Mouse (Mus musculus) left cerebral cortex, adult 2 months (tissue): Measurements from ENCODE around the gene Neurod2. TPM values are rescaled to one million over a fixed set of nuclear protein-coding genes. Genes with fewer than 3 reads are reported as not detected.

Source experiments
- DNase-seq, 2 experiments: peaks; one replicate each; pipeline ENCODE4 v3.0.0; 2021 to 2022; ENCODE audit warnings: low spot score in 2 of 2, mixed read lengths in 1 of 2; ENCODE audit errors: extremely low spot score in 1 of 2
- H3K27ac ChIP-seq: fragments of 200-600 bp; 2 replicates; pipeline ENCODE4 v1.8.1; 2022
- H3K4me3 ChIP-seq: fragments of 200-600 bp; 2 replicates; pipeline ENCODE4 v1.8.1; 2022
- CTCF ChIP-seq: fragments of 200-600 bp; IDR thresholded peaks from 2 replicates; pipeline ENCODE4 v1.8.1; 2022; ENCODE audit warnings: antibody characterized with exemption, mild to moderate bottlenecking, moderate library complexity
- intact Hi-C: fragments of 180-260 bp; cut with DNase I; formaldehyde crosslinking; loops from one replicate; pipeline ENCODE4 v1.15.1; 2025
- total RNA-seq, 2 experiments: library from RNA; stranded (reverse); gene quantifications; 2 replicates each; pipeline ENCODE4 v1.2.3; 2021

Neurod2 gene
- total RNA-seq, 2 experiments from 2014 or later: 70.2 to 76.3 TPM

- Histone ChIP-seq H3K4me3 (no peak overlapping the region), H3K27ac (peak overlapping the region; percentile 94)
- intact Hi-C loops: no loop called here
- DNase-seq: peak; percentile 49 to 54
- peak; percentile 73 for TF ChIP-seq CTCF
Observed at GRCm38 (mm10) chr11:98296277-98296676, 33.2 kb downstream of the Neurod2 start.

- Histone ChIP-seq H3K27ac (peak overlapping the region; percentile 94), H3K4me3 (peak overlapping the region; percentile 84)
- DNase-seq: no peak
- TF ChIP-seq CTCF: no peak
- intact Hi-C loops: loop anchor here (2.0 kb wide), 1 partner anchor 26 kb away; no protein-coding TSS in a partner anchor
Observed at GRCm38 (mm10) chr11:98295013-98295585, 34.3 kb downstream of the Neurod2 start.

- no peak for TF ChIP-seq CTCF
- peak; percentile 81 to 86 for DNase-seq
- Histone ChIP-seq H3K27ac (peak overlapping the region; percentile 94), H3K4me3 (peak overlapping the region; percentile 84)
- intact Hi-C loops: loop anchor here (2.0 kb wide), 1 partner anchor 26 kb away; no protein-coding TSS in a partner anchor
Observed at GRCm38 (mm10) chr11:98294188-98295012, 35.0 kb downstream of the Neurod2 start.

GRCm38 (mm10) chr11:98293070-98293469 is 36.4 kb downstream of the Neurod2 start:
- no peak for DNase-seq
- Histone ChIP-seq H3K4me3 (no peak overlapping the region), H3K27ac (no peak overlapping the region)
- TF ChIP-seq CTCF: no peak; the same call in 1 of the 2 replicates
- intact Hi-C loops: no loop called here

GRCm38 (mm10) chr11:98290906-98291305 is 38.5 kb downstream of the Neurod2 start:
- no peak overlapping the region for H3K27ac ChIP-seq

GRCm38 (mm10) chr11:98289873-98290272 is 39.6 kb downstream of the Neurod2 start:
- intact Hi-C loops: no loop called here
- H3K27ac ChIP-seq: no peak overlapping the region
- peak; percentile 34 to 38 for DNase-seq
- TF ChIP-seq CTCF: no peak
- no peak overlapping the region for H3K4me3 ChIP-seq

More at GRCm38 (mm10) chr11:98290906-98291305, 38.5 kb downstream of the Neurod2 start:
- TF ChIP-seq CTCF: no peak
- intact Hi-C loops: no loop called here
- no peak for DNase-seq
- H3K4me3 ChIP-seq: no peak overlapping the region

- no peak for DNase-seq
- intact Hi-C loops: no loop called here
- H3K4me3 ChIP-seq: no peak overlapping the region
- no peak for TF ChIP-seq CTCF
- no peak overlapping the region for H3K27ac ChIP-seq
Observed at GRCm38 (mm10) chr11:98287961-98288360, 41.5 kb downstream of the Neurod2 start.

- Histone ChIP-seq H3K4me3 (no peak overlapping the region), H3K27ac (no peak overlapping the region)
- intact Hi-C loops: no loop called here
- no peak for DNase-seq
- no peak for TF ChIP-seq CTCF
Observed at GRCm38 (mm10) chr11:98287531-98287930, 41.9 kb downstream of the Neurod2 start.

- no peak for DNase-seq
- TF ChIP-seq CTCF: no peak
- intact Hi-C loops: no loop called here
- H3K4me3 ChIP-seq: no peak overlapping the region
- H3K27ac ChIP-seq: no peak overlapping the region
Observed at GRCm38 (mm10) chr11:98285368-98285767, 44.1 kb downstream of the Neurod2 start.

GRCm38 (mm10) chr11:98284230-98284629 is 45.2 kb downstream of the Neurod2 start:
- H3K27ac ChIP-seq: peak overlapping the region; percentile 57; the same call in 1 of the 2 replicates
- peak in 1 of 2 experiments; percentile 59 for DNase-seq
- peak overlapping the region; percentile 31; the same call in 1 of the 2 replicates for H3K4me3 ChIP-seq
- intact Hi-C loops: no loop called here
- peak; percentile 7; the same call in 1 of the 2 replicates for TF ChIP-seq CTCF

GRCm38 (mm10) chr11:98283740-98284139 is 45.7 kb downstream of the Neurod2 start:
- intact Hi-C loops: no loop called here
- Histone ChIP-seq H3K4me3 (no peak overlapping the region), H3K27ac (peak overlapping the region; percentile 44; the same call in 1 of the 2 replicates)
- TF ChIP-seq CTCF: no peak
- no peak for DNase-seq

Other genes with a start within 250 kb of the Neurod2 start
- 10 to 100 TPM; 33.2 to 33.6 TPM for gene Fbxl20, start 179.2 kb downstream of the Neurod2 start, total RNA-seq
- 10 to 100 TPM; 54.9 to 55.1 TPM for gene Med1, start 136.4 kb downstream of the Neurod2 start, total RNA-seq
- 10 to 100 TPM; 40.0 to 40.3 TPM for gene Cdk12, start 126.6 kb downstream of the Neurod2 start, total RNA-seq
- 100 to 1,000 TPM; 146 to 208 TPM for gene Ppp1r1b, start 18.8 kb upstream of the Neurod2 start, total RNA-seq
- 10 to 100 TPM; 35.7 to 42.4 TPM for gene Stard3, start 28.7 kb upstream of the Neurod2 start, total RNA-seq
- gene Tcap, start 54.2 kb upstream of the Neurod2 start, total RNA-seq: 1 to 10 TPM; 8.7 to 10.0 TPM
- under 1 TPM in 1 of 2 experiments, not detected in 1; 0.51 TPM for gene Pnmt, start 56.8 kb upstream of the Neurod2 start, total RNA-seq
- gene Pgap3, start 70.8 kb upstream of the Neurod2 start, total RNA-seq: 10 to 100 TPM; 10.2 to 11.9 TPM
- gene Erbb2, start 82.8 kb upstream of the Neurod2 start, total RNA-seq: 1 to 10 TPM; 1.8 to 1.9 TPM
- gene Mien1, start 109.3 kb upstream of the Neurod2 start, total RNA-seq: 100 to 1,000 TPM; 100 to 106 TPM
- gene Grb7, start 116.7 kb upstream of the Neurod2 start, total RNA-seq: 1 to 10 TPM; 2.0 to 2.5 TPM
- gene Ikzf3, start 216.4 kb upstream of the Neurod2 start, total RNA-seq: under 1 TPM; 0.11 to 0.33 TPM
- gene Zpbp2, start 221.4 kb upstream of the Neurod2 start, total RNA-seq: not detected